Mouse (Mus musculus) forelimb bud, embryonic 11.5 days (tissue): ENCODE data around the gene Arsb.
"Not testable (repeated sequence)": the region's sequence is repeated elsewhere in the genome, so short reads cannot be mapped to it uniquely, and the experiment has no call there.

Experiments used
- DNase-seq: peaks from one replicate; pipeline ENCODE4 v3.0.0-alpha.2; 2012; ENCODE audit warnings: low read depth, low spot score

Arsb gene

DNA sequence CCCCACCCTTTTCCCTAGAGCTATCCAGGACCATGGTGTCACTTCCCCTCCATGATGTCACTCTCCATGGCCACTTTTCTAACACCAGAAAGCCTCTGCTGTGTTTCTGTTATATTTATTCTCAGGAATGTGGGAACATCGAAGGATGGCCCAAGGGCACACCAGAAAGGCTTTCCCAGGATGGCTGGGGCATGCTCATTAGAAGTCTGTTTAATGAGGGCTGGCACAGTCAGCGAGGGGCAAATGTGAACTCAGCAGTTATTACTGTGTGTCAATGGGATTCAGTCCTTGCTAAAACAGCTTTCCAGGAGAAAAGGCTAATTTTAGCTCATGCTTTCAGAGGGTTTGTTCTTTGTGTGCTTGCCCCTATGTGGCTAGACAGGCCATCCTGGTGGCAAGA, 213.1 kb downstream of the Arsb start:
- DNase-seq = no peak

DNA sequence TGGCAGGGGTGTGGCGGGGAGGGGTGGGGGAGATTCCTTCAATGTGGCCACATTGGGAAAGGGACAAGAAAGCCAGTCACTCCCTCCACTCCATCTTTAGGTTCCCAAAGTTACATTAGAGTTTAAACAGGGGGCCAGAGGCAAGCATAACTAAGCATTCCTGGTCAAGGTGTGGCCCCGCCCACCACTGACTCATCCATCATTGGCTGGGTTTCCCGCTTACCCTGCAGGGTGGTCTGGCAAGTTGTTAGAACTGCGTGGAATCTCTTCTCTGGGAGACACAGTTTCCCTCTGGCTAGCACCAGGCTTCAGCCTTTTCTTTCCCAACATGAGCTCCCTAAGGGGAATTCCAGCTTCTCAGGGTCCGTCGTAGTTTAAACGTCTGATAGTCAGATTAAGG, 213.8 kb downstream of the Arsb start:
- DNase-seq = no peak

DNA sequence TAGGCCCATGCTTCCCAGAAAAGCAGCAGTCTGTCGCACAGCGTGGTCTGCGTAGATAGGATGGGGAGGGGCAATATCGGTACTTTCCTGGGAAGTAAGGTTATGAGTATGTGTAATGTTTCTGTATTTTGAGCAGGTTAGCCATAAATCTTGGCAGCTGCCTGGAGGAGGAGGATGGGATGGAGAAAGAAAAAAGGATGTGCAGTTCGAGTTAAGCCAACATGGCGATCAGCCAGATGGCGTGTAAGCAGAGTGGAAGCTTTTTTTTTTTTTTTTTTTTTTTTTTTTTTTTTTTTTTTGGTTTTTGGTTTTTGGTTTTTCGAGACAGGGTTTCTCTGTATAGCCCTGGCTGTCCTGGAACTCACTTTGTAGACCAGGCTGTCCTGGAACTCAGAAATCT, 214.3 kb downstream of the Arsb start:
- not testable (repeated sequence) for DNase-seq

DNA sequence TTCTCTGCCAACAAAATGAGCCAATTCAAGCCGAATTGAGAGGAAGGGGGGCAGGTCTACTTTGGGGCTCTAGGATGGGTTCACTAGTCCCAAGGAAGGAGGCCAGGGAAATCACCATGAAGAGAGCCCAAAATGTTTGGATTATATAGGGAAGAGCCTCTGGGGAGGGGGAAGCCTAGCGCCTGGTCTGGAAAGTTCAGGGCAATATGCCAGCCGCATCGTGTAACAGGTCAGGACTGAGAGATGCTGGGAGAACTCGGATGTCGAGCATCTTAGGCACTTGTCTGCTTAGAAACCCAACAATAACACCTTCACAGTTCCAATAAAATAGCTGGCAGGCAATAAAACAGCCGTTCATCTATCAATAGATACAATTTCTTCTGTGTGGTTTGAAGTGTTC, 216.2 kb downstream of the Arsb start:
- no peak for DNase-seq

DNA sequence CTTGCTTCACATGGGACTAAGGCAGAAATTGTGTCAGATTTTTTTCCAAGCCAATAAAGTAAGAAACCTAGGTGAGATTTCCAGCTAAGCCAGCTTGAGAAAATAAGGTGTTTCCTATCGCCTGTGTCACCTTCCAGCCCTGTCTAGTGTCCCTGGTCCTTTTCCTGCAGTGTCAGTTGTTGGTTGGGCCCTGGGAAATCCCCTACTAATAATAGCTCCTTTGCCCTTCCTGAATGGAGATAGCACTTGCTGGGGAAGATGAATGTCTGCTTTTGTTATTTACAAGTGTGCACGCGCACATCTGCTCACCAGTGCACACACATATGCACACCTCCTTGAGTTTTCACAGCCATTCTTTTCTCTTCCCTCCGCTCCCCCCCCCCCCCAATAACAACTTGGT, 217.8 kb downstream of the Arsb start:
- no peak for DNase-seq

DNA sequence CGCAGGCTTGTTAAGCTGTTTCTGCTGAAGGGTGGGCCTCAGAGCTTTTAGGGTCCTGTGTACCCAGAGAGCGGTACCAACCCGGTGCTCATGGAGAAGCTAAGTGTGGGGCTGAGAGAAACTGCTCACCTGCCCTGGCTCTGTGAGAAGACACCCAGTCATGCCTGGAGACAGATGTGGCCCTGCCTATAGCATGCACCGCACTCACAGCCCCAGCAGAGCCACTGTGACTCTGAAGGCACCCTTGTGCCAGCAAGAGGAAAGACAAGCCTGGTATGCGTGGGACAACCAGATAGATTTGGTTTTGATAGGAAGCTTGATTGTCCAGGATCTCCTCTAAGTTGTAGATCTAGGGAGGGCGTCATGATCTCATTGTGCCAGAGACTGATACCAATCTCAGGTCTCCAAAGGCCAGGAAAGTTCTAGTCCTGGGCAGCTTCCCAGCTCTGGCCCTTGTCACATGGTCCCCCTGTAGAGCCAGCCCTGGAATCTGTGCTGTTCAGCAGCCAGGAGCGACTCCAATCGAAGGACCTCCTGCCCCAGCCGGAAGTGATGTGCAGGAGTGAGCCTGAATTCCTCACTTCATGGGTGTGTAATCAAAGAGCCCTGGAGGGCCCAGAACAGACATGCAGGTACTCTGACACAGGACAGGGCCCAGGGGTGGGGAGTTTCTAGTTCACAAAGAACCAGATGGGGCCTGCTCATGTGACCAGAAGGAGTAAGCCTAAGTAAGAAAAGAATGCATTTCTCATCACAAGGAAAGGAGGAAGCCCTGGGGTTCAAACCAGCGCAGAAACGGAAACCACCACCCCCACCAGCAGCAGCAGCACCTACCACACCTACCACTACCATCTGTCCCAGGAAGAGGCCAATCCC, 218.5 kb downstream of the Arsb start:
- no peak for DNase-seq

DNA sequence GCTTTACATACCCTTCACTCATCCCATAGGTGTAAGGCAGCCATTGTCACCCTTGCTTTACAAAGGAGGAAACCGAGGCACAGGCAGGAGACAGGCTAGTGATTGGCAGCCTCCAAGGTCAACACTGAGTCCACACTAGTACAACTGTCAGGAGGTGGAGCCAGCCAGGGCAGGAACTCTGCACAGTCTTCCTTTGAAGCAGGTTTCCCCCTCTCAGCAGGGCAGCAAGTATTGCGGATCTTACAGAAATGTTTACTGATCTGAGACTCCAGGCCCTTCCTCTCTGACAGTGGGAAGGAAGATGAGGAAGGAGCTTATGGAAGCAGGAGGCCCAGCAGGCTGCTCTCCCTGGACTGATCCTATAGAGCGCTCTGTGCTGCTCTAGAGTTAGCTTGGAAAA, 219.4 kb downstream of the Arsb start:
- no peak for DNase-seq

DNA sequence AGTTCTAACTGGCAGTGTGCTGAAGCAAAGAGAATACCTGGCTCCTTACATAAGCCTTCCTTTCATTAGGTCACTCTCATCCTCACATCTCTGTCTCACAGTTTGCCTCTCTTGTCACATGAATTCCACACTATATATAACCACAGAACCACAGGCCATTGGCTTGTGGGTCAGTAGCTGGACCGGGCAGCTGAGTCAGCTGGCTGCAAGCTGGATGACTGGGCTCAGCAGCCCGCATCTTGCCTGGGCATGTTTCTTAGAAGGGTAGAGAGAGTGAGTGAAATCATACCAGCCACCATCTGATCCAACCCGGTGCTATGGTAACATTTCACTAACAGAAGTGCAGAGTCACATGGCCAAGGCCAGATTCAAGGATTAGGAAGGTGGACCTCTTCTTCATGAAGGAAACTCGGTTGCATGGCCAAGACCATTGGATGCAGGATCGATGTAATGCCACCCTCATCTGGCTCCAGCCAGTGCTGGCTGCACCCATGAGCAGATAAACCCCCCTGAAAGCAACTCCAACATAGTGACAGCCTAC, 221.0 kb downstream of the Arsb start:
- DNase-seq = no peak
